Mouse (Mus musculus) cerebellum, adult 8-10 months (tissue): ENCODE results near the gene Tmem8.
"Not testable (repeated sequence)": the region's sequence is repeated elsewhere in the genome, so short reads cannot be mapped to it uniquely, and the experiment has no call there.

Experiments used
- DNase-seq: peaks from one replicate; pipeline ENCODE4 v3.0.0; 2022

Tmem8 gene

DNA sequence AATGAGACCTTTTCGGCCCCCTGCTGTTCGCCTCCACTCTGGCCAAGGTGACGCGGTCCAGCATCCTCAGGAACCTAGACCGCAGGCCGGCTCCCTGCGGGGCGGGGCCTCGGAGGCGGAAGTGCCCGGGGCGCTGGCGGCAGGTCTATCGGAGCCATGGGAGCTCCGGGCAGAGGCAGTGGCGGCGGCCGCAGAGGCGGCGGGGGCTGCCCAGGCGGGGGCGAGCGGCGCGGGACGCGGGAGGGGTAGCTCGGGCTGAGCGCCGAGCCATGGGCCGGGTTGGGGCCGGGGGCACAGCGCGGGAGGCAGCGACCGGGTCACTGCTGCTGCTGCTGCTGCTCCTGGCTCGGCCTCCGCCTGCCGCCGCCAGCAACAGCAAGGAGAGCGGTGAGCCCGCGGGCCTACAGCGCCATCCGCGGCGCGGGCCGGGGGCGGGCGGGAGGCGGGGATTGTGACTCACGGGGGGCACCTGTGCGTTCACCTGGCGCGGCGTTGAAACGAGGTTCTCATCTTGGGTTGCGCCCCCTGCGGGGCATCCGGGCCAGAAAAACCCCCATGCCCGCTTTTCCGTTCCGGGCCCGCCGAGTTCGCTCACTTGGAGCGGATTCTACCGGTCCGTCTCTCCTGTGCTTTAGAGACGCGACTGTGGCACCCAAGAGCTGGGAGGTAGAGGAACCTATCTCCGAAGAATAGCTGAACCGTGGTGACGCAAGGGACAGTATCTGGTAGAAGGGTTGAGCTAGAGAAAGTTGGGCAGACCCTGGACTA, at the start of gene Tmem8:
TSS of gene Tmem8 (plus strand) at position 119 of the 768 bp plus-strand sequence.
- DNase-seq = peak; percentile 80

DNA sequence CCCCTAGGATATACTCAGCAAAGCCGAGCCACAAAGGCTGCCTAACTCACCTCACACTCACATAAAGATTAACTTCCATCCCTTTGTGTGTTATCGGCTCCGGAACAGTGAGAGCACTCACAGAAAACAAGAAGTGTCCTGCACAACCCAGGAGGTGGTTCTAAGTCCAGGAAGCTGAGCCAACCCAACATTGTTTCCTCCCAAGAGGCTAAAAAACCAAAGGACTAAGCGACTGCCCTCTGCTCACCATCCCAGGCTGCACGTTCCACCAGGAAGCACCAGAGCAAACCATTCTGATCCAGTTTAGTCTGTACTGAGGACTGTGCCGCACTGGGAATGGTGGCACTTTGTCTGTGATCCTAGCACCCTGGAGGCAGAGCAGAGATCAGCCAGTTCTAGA, 48.2 kb upstream of the Tmem8 start:
- no peak for DNase-seq

DNA sequence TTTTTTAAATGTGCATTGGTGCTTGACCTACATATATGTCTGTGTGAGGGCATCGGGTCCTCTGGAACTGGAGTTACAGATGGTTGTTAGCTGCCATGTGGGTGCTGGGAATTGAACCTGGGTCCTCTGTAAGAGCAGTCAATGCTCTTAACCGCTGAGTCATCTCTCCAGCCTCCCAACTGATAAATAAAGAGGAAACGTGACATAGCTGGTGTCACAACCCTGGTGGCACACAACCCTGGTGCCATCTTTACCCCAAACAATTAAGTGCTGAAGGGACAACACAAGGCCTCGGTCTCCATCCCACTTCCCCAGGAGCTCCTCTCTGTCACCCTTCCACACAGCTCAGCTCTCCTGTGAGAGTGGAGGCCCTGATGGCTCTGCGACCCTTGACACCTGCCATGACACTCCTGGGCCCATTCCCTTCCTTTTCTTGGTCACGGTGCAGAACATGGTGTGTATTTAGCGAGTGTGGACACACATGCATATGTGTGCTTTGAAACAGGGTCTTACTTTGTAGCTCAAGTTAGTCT, 46.5 kb upstream of the Tmem8 start:
- DNase-seq = no peak

DNA sequence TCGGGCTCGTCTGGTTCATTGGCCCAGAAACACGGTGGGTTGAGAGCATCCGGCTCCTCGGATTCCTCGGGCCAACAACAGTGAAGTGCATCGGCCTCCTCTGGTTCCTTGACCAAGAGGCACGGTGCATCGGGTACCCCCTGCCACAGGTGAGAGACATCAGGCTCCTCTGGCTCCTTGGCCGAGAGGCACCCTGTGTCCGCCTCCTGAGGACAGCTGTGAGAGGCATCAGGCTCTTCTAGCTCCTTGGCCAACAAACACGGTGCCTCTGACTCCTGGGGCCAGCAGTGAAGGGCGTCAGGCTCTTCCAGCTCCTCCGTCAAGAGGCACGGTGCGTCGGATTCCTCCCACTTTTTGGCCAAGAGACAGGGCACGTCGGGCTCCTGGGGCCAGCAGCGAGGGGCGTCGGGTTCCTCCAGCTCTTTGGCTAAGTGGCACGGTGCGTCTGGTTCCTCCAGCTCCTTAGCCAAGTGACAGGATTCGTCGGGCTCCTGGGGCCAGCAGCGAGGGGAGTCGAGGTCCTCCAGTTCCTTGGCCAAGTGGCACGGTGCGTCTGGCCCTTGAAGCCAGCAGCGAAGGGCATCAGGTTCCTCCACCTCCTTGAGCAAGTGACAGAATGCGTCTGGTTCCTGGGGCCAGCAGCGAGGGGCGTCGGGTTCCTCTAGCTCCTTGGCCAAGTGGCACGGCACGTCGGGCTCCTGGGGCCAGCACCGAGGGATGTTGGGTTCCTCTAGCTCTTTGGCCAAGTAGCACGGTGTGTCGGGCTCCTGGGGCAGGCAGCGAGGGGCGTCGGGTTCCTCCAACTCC, 44.9 kb upstream of the Tmem8 start:
- DNase-seq = no peak

DNA sequence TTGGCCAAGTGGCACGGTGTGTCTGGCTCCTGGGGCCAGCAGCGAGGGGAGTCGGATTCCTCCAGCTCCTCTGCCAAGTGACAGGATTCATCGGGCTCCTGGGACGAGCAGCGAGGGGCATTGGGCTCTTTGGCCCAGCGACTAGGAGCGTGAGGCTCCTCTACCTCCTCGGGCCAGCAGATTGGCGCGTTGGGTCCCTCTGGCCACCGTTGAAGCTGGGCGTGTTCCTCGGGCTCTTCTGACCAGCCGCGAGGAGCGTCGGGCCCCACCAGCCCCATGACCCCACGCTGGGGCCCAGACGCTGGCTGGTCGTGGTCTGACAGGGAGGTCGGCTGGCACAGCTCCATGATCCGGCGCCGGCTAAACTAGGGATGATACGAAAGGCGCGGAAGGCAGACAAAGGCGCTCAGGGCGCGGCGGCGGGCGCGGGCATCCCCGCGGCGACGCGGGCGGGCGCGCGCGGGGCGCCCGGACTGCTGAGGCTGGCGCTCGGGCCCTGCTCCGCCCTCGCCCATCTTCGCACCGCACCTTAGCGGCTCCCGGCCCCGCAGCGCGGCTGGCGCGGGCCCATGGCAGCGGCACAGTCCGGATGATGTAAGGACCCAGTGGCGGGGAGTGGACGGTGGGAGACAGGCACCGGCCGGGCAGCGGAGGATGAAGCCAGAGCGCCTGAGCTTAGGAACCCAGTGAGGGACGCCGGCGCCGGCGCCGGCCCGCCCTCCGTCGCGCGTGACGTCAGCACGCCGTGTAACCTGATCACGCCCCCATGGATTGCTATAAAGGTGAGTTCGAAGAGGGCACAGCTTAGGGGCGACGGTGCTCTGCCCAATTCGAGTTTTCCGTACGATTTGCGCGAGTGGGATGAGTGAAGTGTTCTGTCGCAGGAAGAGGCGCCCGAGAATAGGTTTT, 44.0 kb upstream of the Tmem8 start, which contains the start of gene Rab11fip3:
TSS of gene Rab11fip3 (minus strand) at position 725 of the 909 bp plus-strand sequence.
- peak; percentile 85 for DNase-seq

DNA sequence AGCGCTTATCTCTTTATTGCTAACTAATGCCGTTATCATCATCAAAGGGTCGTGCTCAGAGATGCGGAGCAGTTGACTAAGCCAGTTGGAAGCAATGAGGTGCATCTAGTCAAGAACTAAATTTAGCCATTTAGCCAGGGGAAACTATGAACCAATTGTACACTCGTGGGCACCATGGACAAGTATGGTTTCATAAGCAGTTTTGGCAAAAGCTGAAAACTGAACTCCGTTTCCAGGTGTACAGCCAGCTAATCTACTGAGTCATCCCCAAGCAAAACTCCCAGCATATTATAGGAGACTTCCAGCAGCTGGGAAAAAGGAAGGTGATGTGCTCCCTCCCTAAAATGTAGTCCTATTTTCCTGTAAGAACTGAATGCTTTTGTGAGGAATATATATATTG, 43.0 kb upstream of the Tmem8 start:
- DNase-seq = no peak

DNA sequence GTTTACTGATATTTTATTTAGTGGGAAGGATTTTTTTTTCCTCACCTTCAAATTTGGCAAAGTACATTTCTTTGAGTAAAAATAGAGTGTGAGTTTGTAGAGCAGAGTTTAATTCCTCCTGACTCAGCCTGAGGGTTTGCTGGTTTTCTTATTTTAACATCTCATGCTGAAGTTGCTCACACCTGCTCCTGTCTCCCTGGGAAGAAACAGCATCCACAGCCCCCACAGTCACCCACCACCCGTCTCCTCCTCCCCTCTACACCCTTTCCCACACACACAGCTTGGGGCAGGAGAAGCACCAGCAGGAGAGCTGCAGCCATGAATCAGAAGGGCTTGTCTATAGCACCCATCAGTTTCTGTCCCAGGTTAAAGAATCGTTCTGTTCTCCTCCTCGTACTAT, 37.9 kb upstream of the Tmem8 start:
- no peak for DNase-seq

DNA sequence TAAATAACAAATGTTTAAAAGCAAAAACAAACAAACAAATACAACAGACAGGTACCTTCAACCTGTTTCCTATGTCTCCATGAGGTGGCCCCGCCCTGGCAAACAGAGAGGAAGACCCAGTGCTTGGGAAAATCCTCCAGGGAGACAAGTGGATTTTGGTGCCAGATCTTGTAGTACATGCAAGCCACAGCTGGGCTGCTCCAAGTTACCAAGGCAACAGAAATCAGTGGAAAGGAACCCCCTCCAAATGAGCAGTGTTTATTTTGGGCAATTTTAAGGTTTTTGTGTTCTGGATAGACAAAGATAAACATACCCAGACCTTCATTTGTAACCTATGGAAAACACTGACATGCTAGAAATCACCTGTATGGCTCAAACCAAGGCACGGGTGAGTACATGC, 34.2 kb upstream of the Tmem8 start:
- DNase-seq = no peak

DNA sequence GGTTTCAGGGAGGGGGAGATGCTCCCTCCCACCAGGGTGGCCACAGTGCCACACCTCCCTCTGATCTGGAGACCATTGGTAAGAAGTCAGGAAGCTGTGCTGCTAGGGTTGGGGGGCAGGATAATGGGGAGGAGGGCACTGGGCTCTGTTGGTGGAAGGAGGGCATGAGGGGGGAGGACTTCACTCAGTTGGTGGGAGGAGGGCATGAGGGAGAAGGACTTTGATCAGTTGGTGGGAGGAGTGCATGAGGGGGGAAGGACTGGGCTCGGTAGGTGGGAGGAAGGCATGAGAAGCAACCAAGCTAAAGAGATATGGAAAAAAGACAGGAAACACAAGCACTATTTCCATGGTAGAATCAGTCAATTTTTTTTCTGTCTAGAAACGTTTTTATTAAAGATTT, 32.2 kb upstream of the Tmem8 start:
- no peak for DNase-seq

DNA sequence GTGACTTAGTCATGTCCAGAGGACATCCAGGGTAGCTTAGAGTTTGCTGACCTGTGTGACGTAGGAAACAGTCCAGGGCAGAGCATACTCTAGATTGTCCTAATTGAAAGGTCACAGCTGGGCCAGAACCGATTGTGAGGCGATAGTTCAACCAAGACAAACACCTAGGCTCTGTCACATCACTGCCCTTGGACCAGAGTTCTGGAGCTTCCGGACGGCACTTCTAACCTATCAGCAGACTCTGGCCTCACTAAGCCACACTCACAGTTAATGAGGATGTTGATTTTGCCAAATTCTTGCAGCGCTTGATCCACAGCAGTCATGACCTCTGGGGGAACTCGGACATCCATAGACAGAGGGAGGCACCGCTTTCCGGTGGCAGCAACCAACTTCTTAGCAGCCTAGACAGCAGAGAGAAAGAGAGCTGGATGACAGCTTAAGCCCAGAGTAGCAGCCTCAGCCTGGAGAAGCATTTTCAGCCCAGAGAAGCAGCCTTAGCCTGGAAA, 26.0 kb upstream of the Tmem8 start:
- DNase-seq = no peak

DNA sequence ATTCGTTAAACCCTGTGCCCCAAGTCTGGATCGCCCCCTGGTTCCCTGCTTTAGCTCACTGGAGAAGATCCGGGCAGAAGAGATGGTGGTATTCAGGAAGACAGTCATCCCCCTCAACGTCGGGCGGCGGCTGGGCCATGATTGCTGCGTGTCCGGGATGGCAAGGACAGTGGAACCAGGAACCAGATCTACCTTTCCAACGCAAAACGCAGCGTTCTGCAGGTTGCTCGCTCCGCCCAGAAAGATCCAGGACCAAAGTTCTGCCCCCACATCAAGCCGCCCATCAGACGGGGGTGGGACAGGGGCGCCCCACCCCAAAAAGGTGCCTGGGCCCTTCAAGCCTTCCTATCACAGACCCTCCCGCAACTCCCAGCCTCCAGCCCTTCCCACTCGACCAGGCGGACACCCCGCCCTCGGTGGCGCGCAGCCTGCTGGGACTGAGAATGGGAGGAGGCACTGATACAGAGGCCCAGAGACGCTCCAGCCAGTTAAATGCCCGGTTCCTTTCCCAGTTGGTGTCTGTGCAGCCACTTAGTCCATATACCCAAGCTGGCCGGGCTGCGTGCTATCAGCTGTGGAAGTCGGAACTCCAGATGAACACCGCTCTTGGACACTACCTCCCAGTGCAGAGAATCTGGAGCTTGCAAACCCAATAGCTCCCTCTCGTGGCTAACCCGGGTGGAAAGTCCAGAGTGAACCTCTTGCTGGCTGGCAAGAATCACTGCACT, 23.0 kb upstream of the Tmem8 start, which contains the start of gene Decr2:
TSS of gene Decr2 (minus strand) at position 433 of the 728 bp plus-strand sequence.
- peak; percentile 92 for DNase-seq

DNA sequence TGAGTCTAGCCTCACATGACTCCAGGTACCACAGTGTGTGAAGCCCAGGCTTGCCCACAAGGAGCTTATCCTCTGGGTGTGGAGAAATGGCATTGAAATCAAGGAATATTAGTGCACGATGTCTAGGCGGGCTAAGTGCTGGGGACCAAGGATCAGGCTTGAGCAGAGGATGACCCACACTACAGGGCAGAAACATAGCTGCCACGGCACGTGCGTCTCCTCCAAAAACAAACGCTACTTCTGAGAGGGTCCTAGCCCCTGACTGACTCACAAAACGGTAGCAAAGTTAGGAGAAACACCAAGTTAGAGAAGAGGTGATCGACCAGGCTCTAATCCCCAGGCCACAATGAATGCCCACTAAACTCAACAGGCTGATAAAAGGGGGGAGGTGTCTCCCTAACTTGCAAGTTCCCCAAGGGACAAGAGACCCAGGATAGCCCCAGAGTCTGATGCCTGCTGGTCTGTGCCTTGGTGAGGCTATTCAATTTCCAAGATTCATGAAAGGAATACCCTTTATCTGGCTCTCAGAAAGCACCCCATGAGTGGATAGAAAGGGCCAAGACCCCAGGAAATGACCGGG, 18.5 kb upstream of the Tmem8 start:
- DNase-seq = no peak

DNA sequence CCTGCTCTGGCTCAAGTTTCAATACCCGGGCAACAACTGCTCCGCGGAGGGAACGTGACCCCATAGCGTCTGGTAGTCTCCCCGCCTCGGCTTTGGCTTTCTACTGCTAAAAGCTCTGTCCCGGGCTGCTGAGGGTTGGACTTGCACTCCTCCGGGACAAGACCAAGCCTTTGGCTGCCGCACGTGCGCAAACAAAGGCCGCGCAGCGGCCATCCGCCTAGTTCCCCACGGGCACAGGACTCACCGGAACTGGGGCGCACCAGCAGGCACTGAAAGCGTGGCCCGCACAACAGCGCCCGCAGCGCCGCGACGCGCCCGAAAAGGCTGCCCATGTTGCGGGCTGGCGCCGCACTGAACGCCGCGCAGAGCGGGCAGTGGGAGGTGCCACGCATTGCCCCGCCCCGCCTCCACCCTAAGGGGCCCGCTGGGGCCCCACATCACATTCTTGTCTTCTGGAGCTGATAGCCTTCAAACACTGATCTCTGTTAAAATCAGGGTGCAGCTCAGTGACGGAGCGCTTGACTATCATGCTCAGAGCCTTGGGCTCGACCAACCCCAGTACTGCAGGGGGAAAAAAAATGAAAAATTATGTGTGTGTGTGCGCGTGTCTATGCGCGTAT, 17.9 kb upstream of the Tmem8 start, which contains the start of gene Nme4:
TSS of gene Nme4 (minus strand) at position 482 of the 620 bp plus-strand sequence.
- peak; percentile 68 for DNase-seq

DNA sequence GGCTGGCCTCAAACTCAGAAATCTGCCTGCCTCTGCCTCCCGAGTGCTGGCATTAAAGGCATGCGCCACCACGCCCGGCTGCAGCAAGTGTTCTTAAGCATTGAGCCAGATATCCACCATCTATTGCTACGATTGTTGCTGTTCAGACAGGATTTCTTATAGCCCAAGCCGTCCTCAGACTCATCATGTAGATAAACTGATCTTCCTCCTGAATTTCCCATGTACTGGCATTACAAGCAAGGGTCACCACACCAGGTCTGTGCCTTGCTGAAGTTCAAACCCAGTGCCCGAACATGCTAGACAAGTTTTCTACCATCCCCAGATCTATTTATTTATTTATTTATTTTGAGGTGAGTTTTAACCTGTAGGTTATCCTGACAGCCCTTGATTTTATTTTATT, 14.6 kb upstream of the Tmem8 start:
- no peak for DNase-seq

DNA sequence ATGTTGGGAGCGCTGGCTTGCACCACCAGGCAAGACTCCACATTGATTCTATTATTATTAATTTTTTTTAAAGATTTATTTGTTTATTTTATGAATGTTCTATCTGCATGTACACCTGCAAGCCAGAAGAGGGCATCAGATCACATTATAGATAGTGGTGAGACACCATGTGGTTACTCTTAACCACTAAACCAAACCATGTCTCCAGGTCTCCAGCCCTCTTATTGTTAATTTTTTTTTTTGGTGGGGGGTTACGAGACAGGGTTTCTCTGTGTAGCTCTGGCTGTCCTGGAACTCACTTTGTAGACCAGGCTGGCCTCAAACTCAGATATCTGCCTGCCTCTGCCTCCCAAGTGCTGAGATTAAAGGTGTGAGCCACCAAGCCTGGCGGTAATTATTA, 13.8 kb upstream of the Tmem8 start:
- DNase-seq = not testable (repeated sequence)

DNA sequence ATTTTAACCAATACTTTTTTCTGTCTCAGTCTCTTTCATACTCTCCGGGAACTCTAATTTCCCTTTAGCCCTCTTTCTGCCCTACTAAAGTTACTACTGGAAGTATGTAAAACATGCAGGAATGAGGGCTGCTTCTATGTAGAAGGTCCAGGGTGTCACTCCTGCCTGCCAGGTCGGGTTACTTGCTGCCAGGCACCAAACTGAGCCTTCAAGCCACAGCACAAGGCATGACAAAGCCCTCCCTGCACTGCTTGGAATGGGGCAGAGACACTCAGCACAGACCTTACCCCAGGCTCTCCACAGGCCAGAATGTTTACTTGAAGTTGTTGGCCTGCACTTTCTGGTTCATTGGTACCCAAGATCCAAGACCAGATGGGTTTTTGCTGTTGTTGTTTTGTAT, 12.9 kb upstream of the Tmem8 start:
- no peak for DNase-seq

DNA sequence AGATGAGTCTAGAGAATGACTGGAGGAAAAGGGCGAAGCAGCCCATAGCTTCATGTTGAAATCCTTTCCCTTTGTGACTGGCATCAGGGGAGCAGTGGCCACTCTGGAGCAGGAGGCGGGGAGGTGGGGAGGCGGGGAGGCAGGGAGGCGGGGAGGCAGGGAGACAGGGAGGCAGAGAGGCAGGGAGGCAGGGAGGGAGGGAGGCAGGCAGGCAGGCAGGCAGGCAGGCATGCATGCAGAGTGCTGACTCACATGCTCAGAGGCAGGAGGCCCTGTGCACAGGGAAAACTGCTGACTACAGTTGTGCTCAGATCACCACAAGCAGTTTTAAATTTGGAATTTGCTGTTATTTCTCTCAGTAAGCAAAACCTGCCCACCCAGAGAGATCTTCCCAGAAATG, 11.6 kb upstream of the Tmem8 start:
- DNase-seq = no peak

DNA sequence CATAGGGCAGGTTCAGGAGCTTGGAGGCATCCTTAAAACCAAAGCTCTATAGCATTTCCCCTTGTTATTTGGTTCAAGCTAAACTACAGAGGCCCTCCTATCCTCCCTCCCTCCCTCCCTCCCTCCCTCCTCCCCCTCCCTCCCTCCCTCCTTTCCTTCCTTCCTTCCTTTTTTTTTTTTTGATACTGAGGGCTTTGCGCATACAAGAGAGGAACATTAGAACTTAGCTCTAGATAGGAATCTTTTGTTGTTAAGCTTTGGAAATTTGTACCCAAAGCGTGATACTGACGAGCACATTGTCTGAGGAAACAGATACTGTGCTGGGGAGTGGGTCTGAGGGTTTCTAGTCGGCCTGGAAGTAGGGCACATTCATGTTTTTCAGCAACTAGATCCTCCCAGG, 7.5 kb upstream of the Tmem8 start:
- DNase-seq = no peak

DNA sequence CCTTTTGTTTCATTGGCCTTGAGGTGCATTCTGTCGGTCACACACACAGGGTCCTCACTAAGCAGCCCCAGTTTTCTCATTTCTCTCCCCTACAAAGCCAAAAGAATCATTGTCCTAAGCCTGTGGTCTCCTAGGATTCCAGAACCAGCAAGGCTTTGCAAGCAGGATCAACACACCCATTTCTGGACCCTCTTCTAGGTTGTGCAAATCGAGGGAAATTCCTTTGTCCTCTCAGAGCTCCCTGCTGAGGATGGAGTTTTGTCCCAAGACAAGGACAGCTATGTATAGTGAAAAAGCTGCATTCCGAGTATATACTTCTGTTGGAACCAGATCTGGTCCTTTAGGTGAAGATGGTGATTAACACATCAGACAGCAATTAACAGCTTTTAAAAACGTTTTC, 2.9 kb upstream of the Tmem8 start:
- no peak for DNase-seq

DNA sequence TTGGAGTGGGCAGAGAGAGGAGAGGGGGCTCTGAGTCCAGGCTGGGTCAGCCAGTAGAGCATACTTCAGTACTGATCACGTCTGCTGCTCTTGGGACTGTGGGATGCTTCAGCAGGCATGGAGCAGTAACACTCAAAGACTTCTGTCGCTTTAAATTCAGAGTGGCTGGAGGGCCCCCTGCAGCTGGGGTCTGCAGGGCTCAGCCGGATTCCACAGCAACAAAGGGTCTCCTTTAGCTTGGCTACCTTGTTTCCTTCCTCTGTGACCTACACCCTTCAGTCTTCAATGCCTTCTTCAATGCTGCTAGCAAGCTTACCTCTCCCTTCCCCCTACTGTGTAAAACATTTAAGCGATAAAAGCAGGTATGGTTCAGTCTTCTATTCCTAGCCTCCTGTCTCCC, 2.1 kb upstream of the Tmem8 start:
- DNase-seq = no peak

DNA sequence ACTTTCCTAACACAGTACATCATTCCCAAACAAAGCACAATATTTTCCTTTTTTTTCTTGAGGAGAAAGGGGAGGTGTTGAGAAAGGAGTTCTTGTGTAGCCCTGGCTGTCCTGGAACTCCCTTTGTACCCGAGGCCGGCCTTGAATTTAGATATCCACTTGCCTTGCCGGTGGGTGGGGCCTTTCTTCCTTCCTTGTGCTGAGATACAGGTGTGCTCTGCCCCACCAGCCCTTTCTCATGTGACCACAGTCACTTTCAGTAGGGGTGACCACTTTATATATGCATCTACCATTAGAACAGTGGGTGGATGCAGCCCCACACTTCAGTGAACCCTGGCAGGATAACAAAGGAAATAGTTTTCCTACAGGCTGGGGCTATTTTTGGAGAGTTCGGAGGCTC, 1.4 kb upstream of the Tmem8 start:
- DNase-seq = no peak
